Mouse (Mus musculus) B cell, adult 62 days (primary cell): Measurements from ENCODE around the gene Gm5640. TPM values are rescaled to one million over a fixed set of nuclear protein-coding genes. Genes with fewer than 3 reads are reported as not detected.

ENCODE experiments used
- total RNA-seq: library from RNA; stranded (reverse); gene quantifications from 4 replicates; pipeline ENCODE4 v1.2.4, GENCODE M21; 2023

The Gm5640 gene
- total RNA-seq: not detected in 4 replicates

GRCm38 (mm10) chrX:74645466-74646323 is at the start of gene Gm5640:
Gm5640 (minus strand) TSS chrX:74645635.

GRCm38 (mm10) chrX:74592379-74592778 is 53.1 kb downstream of the Gm5640 start, which contains the start of gene Olfr1325:
Olfr1325 (plus strand) TSS chrX:74592679.

Other genes with a start within 250 kb of the Gm5640 start
- 25.4 to 35.0 TPM (median 28.8 TPM) in 4 replicates for gene G6pdx, start 216.4 kb downstream of the Gm5640 start, total RNA-seq
- gene Gm6880, start 164.2 kb downstream of the Gm5640 start, total RNA-seq: not detected in 4 replicates
- not detected in 4 replicates for gene Olfr1326-ps1, start 70.7 kb downstream of the Gm5640 start, total RNA-seq
- gene Olfr1325, start 53.0 kb downstream of the Gm5640 start, total RNA-seq: not detected in 4 replicates
- not detected in 4 replicates for gene Gm6890, start 95.3 kb upstream of the Gm5640 start, total RNA-seq
- not detected in 4 replicates for gene Gm5936, start 191.6 kb upstream of the Gm5640 start, total RNA-seq